Mouse (Mus musculus) brain, embryonic 14.5 days (tissue): ENCODE measurements at regions not wholly inside any gene's neighbourhood (a gene's known extent, or its start where the extent isn't known, plus 50 kb on each side); places are given as distances from the start of the nearest gene placed in this dataset.

Experiments
- DNase-seq: peaks from one replicate; pipeline ENCODE4 v3.0.0-alpha.2; 2011; ENCODE audit warnings: low read depth
- CTCF ChIP-seq: fragments of 200-500 bp; IDR thresholded peaks from 2 replicates; pipeline ENCODE4 v1.5.1; 2012; ENCODE audit warnings: inconsistent platforms, mild to moderate bottlenecking, moderate library complexity, borderline replicate concordance; ENCODE audit not compliant: insufficient read depth, insufficient read length; ENCODE audit errors: extremely low read depth
- POLR2A ChIP-seq: fragments of 200-500 bp; IDR thresholded peaks from 2 replicates; pipeline ENCODE4 v1.6.1; 2012; ENCODE audit warnings: mild to moderate bottlenecking, inconsistent platforms, borderline replicate concordance; ENCODE audit not compliant: poor library complexity, insufficient read depth, insufficient read length, severe bottlenecking; ENCODE audit errors: extremely low read depth

- TF ChIP-seq CTCF (no peak), POLR2A (no peak)
- no peak for DNase-seq
Measured at GRCm38 (mm10) chr17:47216490-47216889, 152.2 kb upstream of the Mrps10 start.

GRCm38 (mm10) chr17:47215841-47216240 lies 152.8 kb upstream of the Mrps10 start:
- TF ChIP-seq CTCF: no peak
- no peak for TF ChIP-seq POLR2A

GRCm38 (mm10) chr17:47214111-47214510 lies 154.6 kb upstream of the Mrps10 start:
- TF ChIP-seq POLR2A (no peak), CTCF (no peak)
- DNase-seq: no peak

More at GRCm38 (mm10) chr17:47215841-47216240, 152.8 kb upstream of the Mrps10 start:
- no peak for DNase-seq

GRCm38 (mm10) chr17:47210441-47211196 lies 158.1 kb upstream of the Mrps10 start:
- no peak for DNase-seq
- TF ChIP-seq CTCF: no peak
- TF ChIP-seq POLR2A: no peak

GRCm38 (mm10) chr17:47208886-47209585 lies 159.7 kb upstream of the Mrps10 start:
- TF ChIP-seq POLR2A: no peak
- TF ChIP-seq CTCF: no peak
- peak; percentile 7 for DNase-seq

- no peak for TF ChIP-seq CTCF
- TF ChIP-seq POLR2A: no peak
Measured at GRCm38 (mm10) chr17:47207471-47207870, 161.2 kb upstream of the Mrps10 start.

GRCm38 (mm10) chr17:47204470-47205162 lies 164.1 kb upstream of the Mrps10 start:
- no peak for TF ChIP-seq POLR2A
- TF ChIP-seq CTCF: no peak
- no peak for DNase-seq

More at GRCm38 (mm10) chr17:47207471-47207870, 161.2 kb upstream of the Mrps10 start:
- DNase-seq: no peak

GRCm38 (mm10) chr17:47199206-47199605 lies 169.5 kb upstream of the Mrps10 start:
- no peak for TF ChIP-seq POLR2A
- no peak for TF ChIP-seq CTCF
- peak; percentile 24 for DNase-seq

- TF ChIP-seq CTCF (no peak), POLR2A (no peak)
- DNase-seq: no peak
Measured at GRCm38 (mm10) chr17:47197957-47198356, 170.7 kb upstream of the Mrps10 start.

- DNase-seq: no peak
- TF ChIP-seq POLR2A (no peak), CTCF (no peak)
Measured at GRCm38 (mm10) chr17:47196992-47197391, 171.7 kb upstream of the Mrps10 start.

- no peak for DNase-seq
- TF ChIP-seq POLR2A: no peak
- TF ChIP-seq CTCF: no peak
Measured at GRCm38 (mm10) chr17:47195981-47196380, 172.7 kb upstream of the Mrps10 start.
